Mouse (Mus musculus): ENCODE measurements around the gene Zfp683.

DNA sequence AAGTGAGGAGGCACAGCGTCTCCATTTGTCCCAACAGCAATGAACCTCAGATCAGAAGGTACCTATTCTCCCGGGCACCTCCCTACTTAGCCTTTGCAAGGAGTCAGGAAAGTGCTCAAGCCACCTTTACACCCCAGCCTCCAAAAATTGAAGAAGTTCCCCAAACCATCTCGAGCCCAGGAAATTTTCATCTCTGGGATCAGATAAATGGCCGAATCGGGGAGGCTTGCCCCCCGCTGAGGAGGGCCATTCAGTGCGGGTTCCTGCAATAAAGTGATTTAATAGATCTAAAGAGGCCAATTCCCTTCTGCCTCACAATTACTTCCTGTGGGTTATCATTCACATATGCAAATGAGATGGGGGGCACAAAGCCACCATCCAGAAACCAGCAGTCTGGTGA is 37.4 kb upstream of the Zfp683 start:
- TF ChIP-seq ELF1 (IDR thresholded peaks at IDR 0.05; ENCODE audit: low read depth, low read length) (no peak), MAZ (IDR thresholded peaks at IDR 0.05; ENCODE audit: low read depth, low read length) (no peak), CHD2 (IDR thresholded peaks at IDR 0.05; ENCODE audit: low read length) (no peak), ETS1 (conservative IDR thresholded peaks at IDR 0.05; ENCODE audit: low read depth, low read length) (no peak), POLR2A (IDR thresholded peaks at IDR 0.05; ENCODE audit: low read depth, low read length) (no peak), CTCF (conservative IDR thresholded peaks at IDR 0.05 in 1 of 2, IDR thresholded peaks at IDR 0.05 in 1 of 2; ENCODE audit: low read depth in 2 of 2, low read length in 2 of 2) (no peak), JUND (conservative IDR thresholded peaks at IDR 0.05; ENCODE audit: low read depth, low read length) (no peak), RAD21 (IDR thresholded peaks at IDR 0.05; ENCODE audit: low read depth, low read length) (no peak), IRF4 (IDR thresholded peaks at IDR 0.05; ENCODE audit: low read depth, low read length) (no peak), MAFK (IDR thresholded peaks at IDR 0.05; ENCODE audit: insufficient replicate concordance, low read length) (no peak), USF1 (IDR thresholded peaks at IDR 0.05; ENCODE audit: low read depth, low read length) (no peak)
